Mouse (Mus musculus) neural tube, embryonic 12.5 days (tissue): ENCODE measurements at regions not wholly inside any gene's neighbourhood (a gene's known extent, or its start where the extent isn't known, plus 50 kb on each side); places are given as distances from the start of the nearest gene placed in this dataset.

Experiments used
- ATAC-seq: fragments of 200-750 bp; cut with Nextera tagmentation; 2 replicates; pipeline ENCODE4 v1.8.0; 2017; ENCODE audit warnings: low read depth, mild to moderate bottlenecking, moderate TSS enrichment, moderate library complexity; ENCODE audit not compliant: low FRiP score
- H3K27ac ChIP-seq: fragments of 300-500 bp; sonication (generic); 2 replicates; pipeline ENCODE4 v1.5.1; 2016
- H3K27me3 ChIP-seq: fragments of 300-500 bp; sonication (generic); replicated peaks from 2 replicates; pipeline ENCODE4 v1.6.1; 2016; ENCODE audit warnings: mild to moderate bottlenecking
- H3K36me3 ChIP-seq: fragments of 300-500 bp; sonication (generic); 2 replicates; pipeline ENCODE4 v1.6.1; 2016; ENCODE audit warnings: mild to moderate bottlenecking
- H3K4me1 ChIP-seq: fragments of 300-500 bp; sonication (generic); 2 replicates; pipeline ENCODE4 v1.6.1; 2016
- H3K4me2 ChIP-seq: fragments of 300-500 bp; sonication (generic); replicated peaks from 2 replicates; pipeline ENCODE4 v1.6.1; 2016; ENCODE audit warnings: mild to moderate bottlenecking
- H3K4me3 ChIP-seq: fragments of 300-500 bp; sonication (generic); 2 replicates; pipeline ENCODE4 v1.5.1; 2016
- H3K9ac ChIP-seq: fragments of 300-500 bp; sonication (generic); 2 replicates; pipeline ENCODE4 v1.6.1; 2016; ENCODE audit warnings: mild to moderate bottlenecking
- H3K9me3 ChIP-seq: fragments of 300-500 bp; sonication (generic); 2 replicates; pipeline ENCODE4 v1.6.1; 2016; ENCODE audit warnings: mild to moderate bottlenecking
- WGBS: fragments of 180-500 bp; shearing (Covaris S2); methylation state at CpG from one replicate; pipeline ENCODE4 v1.1.7; 2016; 5-methylcytosine and 5-hydroxymethylcytosine counted together

- Histone ChIP-seq H3K27ac (no peak overlapping the region), H3K9ac (no peak overlapping the region), H3K27me3 (no peaks in the 10 kb centered on the region), H3K36me3 (no peaks in the 10 kb centered on the region), H3K4me1 (peaks cover 5% of the 10 kb centered on the region), H3K4me2 (peak overlapping the region; percentile 14; the same call in 1 of the 2 replicates), H3K4me3 (no peak overlapping the region), H3K9me3 (no peaks in the 10 kb centered on the region)
- no peak for ATAC-seq
- 70% methylated on average over 6 of the region's 6 CpGs for WGBS
Observed at GRCm38 (mm10) chr13:84756796-84757335, 432.3 kb upstream of the Ccnh start.

- H3K4me3 ChIP-seq: no peak overlapping the region
- 0 out of 2 replicates have a peak overlapping the region, but pooled peaks have one; percentile 26 for H3K9ac ChIP-seq
- H3K4me2 ChIP-seq: peak overlapping the region; percentile 42
- no peak overlapping the region; the same call in 1 of the 2 replicates for H3K27ac ChIP-seq
- no peaks in the 10 kb centered on the region for H3K9me3 ChIP-seq
- peaks cover 5% of the 10 kb centered on the region for H3K4me1 ChIP-seq
- peak; percentile 67 for ATAC-seq
- 26% methylated on average over 10 of the region's 10 CpGs for WGBS
- H3K36me3 ChIP-seq: no peaks in the 10 kb centered on the region
- H3K27me3 ChIP-seq: no peaks in the 10 kb centered on the region
Observed at GRCm38 (mm10) chr13:84757896-84758567, 431.2 kb upstream of the Ccnh start.

GRCm38 (mm10) chr13:84758568-84758900 is 430.7 kb upstream of the Ccnh start:
- H3K27ac ChIP-seq: no peak overlapping the region
- 2% methylated on average over 6 of the region's 6 CpGs for WGBS
- H3K9me3 ChIP-seq: no peaks in the 10 kb centered on the region
- H3K9ac ChIP-seq: no peak overlapping the region
- no peaks in the 10 kb centered on the region for H3K27me3 ChIP-seq
- no peaks in the 10 kb centered on the region for H3K36me3 ChIP-seq
- peak; percentile 96 for ATAC-seq
- H3K4me1 ChIP-seq: peaks cover 5% of the 10 kb centered on the region
- peak overlapping the region; percentile 42 for H3K4me2 ChIP-seq
- no peak overlapping the region for H3K4me3 ChIP-seq

GRCm38 (mm10) chr13:84759061-84759460 is 430.1 kb upstream of the Ccnh start:
- H3K36me3 ChIP-seq: no peaks in the 10 kb centered on the region
- H3K9ac ChIP-seq: no peak overlapping the region
- no peaks in the 10 kb centered on the region for H3K27me3 ChIP-seq
- no peak for ATAC-seq
- H3K27ac ChIP-seq: no peak overlapping the region
- H3K4me1 ChIP-seq: peaks cover 2% of the 10 kb centered on the region
- 66% methylated on average over 7 of the region's 7 CpGs for WGBS
- H3K9me3 ChIP-seq: no peaks in the 10 kb centered on the region
- H3K4me2 ChIP-seq: no peak overlapping the region
- H3K4me3 ChIP-seq: no peak overlapping the region

GRCm38 (mm10) chr13:84760471-84760870 is 428.7 kb upstream of the Ccnh start:
- Histone ChIP-seq H3K36me3 (no peaks in the 10 kb centered on the region), H3K9me3 (no peaks in the 10 kb centered on the region), H3K27ac (no peak overlapping the region), H3K27me3 (no peaks in the 10 kb centered on the region), H3K4me3 (no peak overlapping the region), H3K4me1 (no peaks in the 10 kb centered on the region; the same call in 1 of the 2 replicates), H3K4me2 (no peak overlapping the region), H3K9ac (no peak overlapping the region)
- no peak for ATAC-seq
- WGBS: 57% methylated on average over 3 of the region's 3 CpGs

GRCm38 (mm10) chr13:84760978-84761377 is 428.2 kb upstream of the Ccnh start:
- Histone ChIP-seq H3K27ac (no peak overlapping the region), H3K4me3 (no peak overlapping the region), H3K4me1 (no peaks in the 10 kb centered on the region; the same call in 1 of the 2 replicates), H3K9ac (no peak overlapping the region), H3K36me3 (no peaks in the 10 kb centered on the region), H3K4me2 (no peak overlapping the region), H3K27me3 (no peaks in the 10 kb centered on the region), H3K9me3 (no peaks in the 10 kb centered on the region)
- no peak for ATAC-seq
- 53% methylated on average over 8 of the region's 8 CpGs for WGBS

GRCm38 (mm10) chr13:84761821-84762220 is 427.4 kb upstream of the Ccnh start:
- Histone ChIP-seq H3K9ac (no peak overlapping the region), H3K4me2 (no peak overlapping the region), H3K27me3 (no peaks in the 10 kb centered on the region), H3K4me1 (no peaks in the 10 kb centered on the region; the same call in 1 of the 2 replicates), H3K9me3 (no peaks in the 10 kb centered on the region), H3K27ac (no peak overlapping the region), H3K4me3 (no peak overlapping the region), H3K36me3 (no peaks in the 10 kb centered on the region)
- no peak for ATAC-seq
- 52% methylated on average over 4 of the region's 4 CpGs for WGBS

GRCm38 (mm10) chr13:84763916-84764315 is 425.3 kb upstream of the Ccnh start:
- Histone ChIP-seq H3K4me1 (no peaks in the 10 kb centered on the region), H3K27ac (no peak overlapping the region), H3K27me3 (no peaks in the 10 kb centered on the region), H3K9ac (no peak overlapping the region), H3K36me3 (no peaks in the 10 kb centered on the region), H3K9me3 (no peaks in the 10 kb centered on the region), H3K4me3 (no peak overlapping the region), H3K4me2 (no peak overlapping the region)
- 50% methylated on average over 1 of the region's 1 CpGs for WGBS
- ATAC-seq: no peak

GRCm38 (mm10) chr13:84771956-84772355 is 417.3 kb upstream of the Ccnh start:
- no peak overlapping the region for H3K4me3 ChIP-seq
- H3K9me3 ChIP-seq: no peaks in the 10 kb centered on the region
- H3K9ac ChIP-seq: no peak overlapping the region
- no peak overlapping the region for H3K27ac ChIP-seq
- no peak for ATAC-seq
- no peaks in the 10 kb centered on the region for H3K27me3 ChIP-seq
- H3K36me3 ChIP-seq: no peaks in the 10 kb centered on the region
- 59% methylated on average over 2 of the region's 2 CpGs for WGBS
- no peak overlapping the region for H3K4me2 ChIP-seq
- H3K4me1 ChIP-seq: no peaks in the 10 kb centered on the region

GRCm38 (mm10) chr13:84783017-84783937 is 405.9 kb upstream of the Ccnh start:
- 12% methylated on average over 4 of the region's 4 CpGs for WGBS
- Histone ChIP-seq H3K4me3 (no peak overlapping the region), H3K4me2 (no peak overlapping the region), H3K4me1 (peaks cover 2% of the 10 kb centered on the region; the same call in 1 of the 2 replicates), H3K36me3 (no peaks in the 10 kb centered on the region), H3K9me3 (no peaks in the 10 kb centered on the region), H3K27me3 (no peaks in the 10 kb centered on the region), H3K9ac (no peak overlapping the region), H3K27ac (no peak overlapping the region)
- peak; percentile 97 for ATAC-seq

GRCm38 (mm10) chr13:84804241-84804980 is 384.8 kb upstream of the Ccnh start:
- WGBS: 62% methylated on average over 3 of the region's 3 CpGs
- H3K36me3 ChIP-seq: no peaks in the 10 kb centered on the region
- ATAC-seq: no peak
- no peak overlapping the region for H3K9ac ChIP-seq
- H3K9me3 ChIP-seq: no peaks in the 10 kb centered on the region
- no peaks in the 10 kb centered on the region for H3K4me1 ChIP-seq
- no peaks in the 10 kb centered on the region for H3K27me3 ChIP-seq
- H3K4me2 ChIP-seq: no peak overlapping the region
- H3K4me3 ChIP-seq: no peak overlapping the region
- H3K27ac ChIP-seq: no peak overlapping the region

- Histone ChIP-seq H3K4me3 (no peak overlapping the region), H3K9me3 (no peaks in the 10 kb centered on the region), H3K36me3 (no peaks in the 10 kb centered on the region), H3K4me1 (no peaks in the 10 kb centered on the region), H3K4me2 (no peak overlapping the region), H3K27ac (no peak overlapping the region), H3K9ac (no peak overlapping the region), H3K27me3 (no peaks in the 10 kb centered on the region)
- WGBS: 64% methylated on average over 4 of the region's 4 CpGs
- ATAC-seq: peak; percentile 85
Observed at GRCm38 (mm10) chr13:84805190-84805589, 384.0 kb upstream of the Ccnh start.
